Mouse (Mus musculus) kidney, adult 2 months (tissue): ENCODE results near the gene Mctp1. TPM values are rescaled to one million over a fixed set of nuclear protein-coding genes. Genes with fewer than 3 reads are reported as not detected.

Experiments used
- DNase-seq: peaks from one replicate; pipeline ENCODE4 v3.0.0; 2021
- H3K27ac ChIP-seq: fragments of 200-500 bp; 2 replicates; pipeline ENCODE4 v1.5.1; 2012; ENCODE audit warnings: low read depth, low read length, control low read depth, inconsistent platforms; ENCODE audit not compliant: insufficient read depth
- H3K27me3 ChIP-seq: fragments of 200-500 bp; replicated peaks from 2 replicates; pipeline ENCODE4 v1.6.1; 2012; ENCODE audit warnings: mild to moderate bottlenecking, moderate library complexity, low read length, inconsistent platforms; ENCODE audit not compliant: control insufficient read depth, insufficient read depth
- H3K36me3 ChIP-seq: fragments of 200-500 bp; 2 replicates; pipeline ENCODE4 v1.6.1; 2012; ENCODE audit warnings: mild to moderate bottlenecking, moderate library complexity, low read length, inconsistent platforms; ENCODE audit not compliant: control insufficient read depth, insufficient read depth
- H3K4me1 ChIP-seq: fragments of 200-500 bp; 2 replicates; pipeline ENCODE4 v1.6.1; 2011; ENCODE audit warnings: low read length; ENCODE audit not compliant: control insufficient read depth, insufficient read depth
- H3K4me3 ChIP-seq: fragments of 200-500 bp; 2 replicates; pipeline ENCODE4 v1.5.1; 2011; ENCODE audit warnings: mild to moderate bottlenecking, low read depth, low read length, control low read depth; ENCODE audit not compliant: insufficient read depth
- CTCF ChIP-seq: fragments of 200-500 bp; conservative IDR thresholded peaks from 2 replicates; pipeline ENCODE4 v1.5.1; 2011; ENCODE audit warnings: low read depth, mild to moderate bottlenecking, control low read depth, low read length, moderate library complexity, mixed read lengths; ENCODE audit not compliant: insufficient read depth, insufficient read length
- POLR2A ChIP-seq: fragments of 200-500 bp; IDR thresholded peaks from one replicate; pipeline ENCODE4 v1.6.1; 2011; ENCODE audit warnings: low read depth, low read length, control low read depth
- WGBS: fragments of 180-500 bp; shearing (Covaris S2); methylation state at CpG from one replicate; pipeline ENCODE4 v1.1.7; 2018; 5-methylcytosine and 5-hydroxymethylcytosine counted together
- polyA plus RNA-seq: library from polyadenylated mRNA; depleted of rRNA; stranded (reverse); fragments of >200 nt; gene quantifications from 2 replicates; pipeline ENCODE4 v1.2.3, GENCODE M21; 2012

Mctp1 gene
- polyA plus RNA-seq, 1 experiment = 0.14 TPM

DNA sequence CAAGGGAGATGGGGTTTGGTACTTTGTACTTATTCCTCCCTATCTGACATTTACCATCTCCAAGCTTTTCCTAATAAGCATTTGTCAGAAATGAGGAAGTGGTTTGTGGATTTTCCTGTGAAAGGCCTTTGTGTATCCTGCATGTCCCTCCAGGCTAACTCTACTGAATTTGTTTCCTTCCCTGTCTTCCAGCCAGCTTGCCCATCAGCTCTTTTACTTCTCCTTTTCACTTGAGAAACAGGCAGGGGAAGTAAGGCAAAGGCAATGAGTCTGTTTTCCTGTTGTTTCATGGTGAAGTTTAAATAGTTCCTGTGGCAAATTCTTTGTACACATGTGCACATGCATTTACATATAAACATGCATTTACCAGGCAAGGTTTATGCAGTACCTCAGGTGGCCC, 11.6 kb downstream of the Mctp1 start:
- no peaks in the 10 kb centered on the region for H3K36me3 ChIP-seq
- no peak overlapping the region for H3K27ac ChIP-seq
- TF ChIP-seq CTCF (no peak), POLR2A (no peak)
- no peak overlapping the region for H3K4me3 ChIP-seq
- no peaks in the 10 kb centered on the region for H3K27me3 ChIP-seq
- H3K4me1 ChIP-seq = no peaks in the 10 kb centered on the region
- DNase-seq = no peak

DNA sequence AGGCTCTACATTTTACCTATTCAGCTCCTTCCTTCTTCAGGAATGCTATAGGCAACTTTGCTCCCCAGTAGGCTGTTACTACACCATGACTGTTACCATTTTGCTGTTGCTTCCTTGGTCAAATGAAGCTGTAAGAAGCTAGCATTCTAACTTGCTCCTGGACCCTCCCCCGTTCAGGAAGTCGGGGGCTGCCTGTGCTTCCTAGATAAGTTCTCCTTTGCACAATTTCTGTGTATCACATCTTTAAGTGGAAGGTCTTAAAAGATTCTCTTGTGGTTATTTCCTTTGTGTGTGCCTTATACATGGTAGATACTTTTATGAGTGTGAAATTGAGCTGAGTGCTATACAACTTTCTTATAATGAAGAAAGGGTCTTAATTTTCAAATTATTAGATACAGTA, 25.0 kb downstream of the Mctp1 start:
- no peaks in the 10 kb centered on the region for H3K27me3 ChIP-seq
- no peaks in the 10 kb centered on the region for H3K4me1 ChIP-seq
- H3K4me3 ChIP-seq = no peak overlapping the region
- TF ChIP-seq POLR2A (no peak), CTCF (no peak)
- no peak overlapping the region for H3K27ac ChIP-seq
- no peak for DNase-seq
- no peaks in the 10 kb centered on the region for H3K36me3 ChIP-seq
- WGBS = 80% methylated on average over 2 of the region's 2 CpGs

DNA sequence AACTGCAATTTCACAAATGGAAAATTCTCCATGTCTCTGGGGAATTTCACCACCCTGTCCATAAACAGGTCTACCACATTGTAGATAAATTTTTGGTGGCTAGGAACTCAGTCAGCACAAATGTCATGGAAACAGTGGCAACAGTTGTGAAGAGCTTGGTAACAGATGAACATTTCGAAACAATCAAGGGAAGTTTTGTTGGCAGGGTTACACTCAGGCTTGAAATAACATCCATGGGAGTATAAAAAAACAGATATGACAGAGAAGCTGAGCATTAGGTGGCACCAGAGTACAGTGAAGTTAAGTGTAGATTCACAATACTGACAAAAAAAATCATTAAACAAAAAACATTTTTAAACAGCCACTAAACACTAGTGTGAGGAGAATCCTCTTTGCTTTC, 26.3 kb downstream of the Mctp1 start:
- Histone ChIP-seq H3K27me3 (no peaks in the 10 kb centered on the region), H3K4me1 (no peaks in the 10 kb centered on the region), H3K27ac (no peak overlapping the region), H3K36me3 (no peaks in the 10 kb centered on the region), H3K4me3 (no peak overlapping the region)
- TF ChIP-seq CTCF (no peak), POLR2A (no peak)
- no peak for DNase-seq
- 69% methylated on average over 1 of the region's 1 CpGs for WGBS

GRCm38 (mm10) chr13:76415346-76415745, 31.0 kb downstream of the Mctp1 start:
- TF ChIP-seq CTCF = no peak
- TF ChIP-seq POLR2A = no peak
- Histone ChIP-seq H3K4me3 (no peak overlapping the region), H3K27ac (no peak overlapping the region), H3K27me3 (no peaks in the 10 kb centered on the region), H3K4me1 (no peaks in the 10 kb centered on the region), H3K36me3 (no peaks in the 10 kb centered on the region)
- DNase-seq = no peak

DNA sequence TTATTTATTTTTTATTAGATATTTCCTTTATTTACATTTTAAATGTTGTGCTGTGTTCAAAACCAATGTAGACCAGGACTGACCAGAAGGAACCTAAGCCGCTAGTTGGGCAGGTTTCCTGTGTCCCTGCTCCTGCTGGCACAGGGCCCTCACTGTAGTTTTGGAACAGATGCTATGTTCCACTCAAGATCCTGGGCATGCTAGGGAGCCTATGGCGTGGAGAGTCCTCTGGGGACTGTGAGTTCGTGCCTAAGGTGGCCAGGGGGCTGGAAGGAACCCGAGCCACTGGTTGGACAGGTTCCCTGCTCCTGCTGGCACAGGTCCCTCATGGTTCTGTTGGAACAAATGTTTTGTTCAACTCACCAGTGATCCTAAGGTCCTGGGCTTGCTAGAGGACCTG, 35.8 kb downstream of the Mctp1 start:
- H3K36me3 ChIP-seq = no peaks in the 10 kb centered on the region
- DNase-seq = no peak
- TF ChIP-seq POLR2A (no peak), CTCF (no peak)
- WGBS = 72% methylated on average over 4 of the region's 4 CpGs
- H3K4me1 ChIP-seq = no peaks in the 10 kb centered on the region
- H3K27me3 ChIP-seq = no peaks in the 10 kb centered on the region
- no peak overlapping the region for H3K4me3 ChIP-seq
- H3K27ac ChIP-seq = no peak overlapping the region

DNA sequence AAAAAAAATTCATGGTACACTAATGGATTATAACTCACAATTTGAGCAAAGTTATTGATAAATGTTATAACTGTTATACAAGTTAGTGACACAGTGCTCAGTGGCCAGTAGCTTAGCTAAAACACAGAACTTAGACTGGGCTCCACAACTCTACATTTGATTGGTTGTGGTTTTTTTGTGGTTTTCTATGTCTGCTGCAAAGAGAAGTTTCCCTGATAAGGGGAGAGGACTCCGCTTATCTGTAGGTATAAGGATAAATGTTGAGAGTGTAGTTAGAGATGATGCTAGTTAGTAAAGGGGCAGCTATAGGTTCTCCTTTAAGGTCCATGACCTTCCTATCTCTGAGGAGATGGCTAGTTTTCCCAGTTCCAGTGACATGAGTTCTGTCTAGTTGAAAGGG, 36.7 kb downstream of the Mctp1 start:
- Histone ChIP-seq H3K4me1 (no peaks in the 10 kb centered on the region), H3K36me3 (no peaks in the 10 kb centered on the region), H3K27me3 (no peaks in the 10 kb centered on the region), H3K4me3 (no peak overlapping the region), H3K27ac (no peak overlapping the region)
- TF ChIP-seq POLR2A (no peak), CTCF (no peak)
- WGBS = 95% methylated on average over 1 of the region's 1 CpGs
- DNase-seq = no peak

- DNase-seq = no peak
- no peak overlapping the region for H3K27ac ChIP-seq
- H3K4me1 ChIP-seq = no peaks in the 10 kb centered on the region
- no peaks in the 10 kb centered on the region for H3K36me3 ChIP-seq
- no peak overlapping the region for H3K4me3 ChIP-seq
- TF ChIP-seq CTCF = no peak
- no peak for TF ChIP-seq POLR2A
- 81% methylated on average over 5 of the region's 5 CpGs for WGBS
- H3K27me3 ChIP-seq = no peaks in the 10 kb centered on the region
Observed at GRCm38 (mm10) chr13:76422124-76422523, 37.8 kb downstream of the Mctp1 start.

DNA sequence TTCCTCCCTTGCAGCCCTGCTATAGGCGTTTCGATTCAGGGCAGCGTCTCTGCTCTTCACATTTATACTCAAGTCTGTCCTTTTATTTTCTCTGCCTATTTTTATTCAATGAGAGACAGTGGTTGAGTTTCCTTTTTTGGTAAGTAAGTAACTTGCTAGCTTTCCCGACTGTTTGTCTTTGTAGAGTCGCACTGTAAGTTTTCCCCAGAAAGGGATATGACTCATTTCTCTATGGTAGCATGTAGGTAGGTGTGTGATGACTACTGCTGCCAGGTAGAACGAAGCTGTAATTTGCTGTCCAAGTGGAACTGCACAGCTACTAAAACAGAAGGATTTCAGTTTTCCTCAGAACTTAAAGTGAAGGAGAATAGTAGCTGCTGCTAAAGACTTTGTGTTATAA, 45.1 kb downstream of the Mctp1 start:
- Histone ChIP-seq H3K4me3 (no peak overlapping the region), H3K27ac (no peak overlapping the region), H3K27me3 (no peaks in the 10 kb centered on the region), H3K36me3 (no peaks in the 10 kb centered on the region), H3K4me1 (no peaks in the 10 kb centered on the region)
- TF ChIP-seq CTCF (no peak), POLR2A (no peak)
- no peak for DNase-seq
- WGBS = 72% methylated on average over 6 of the region's 6 CpGs
